Mouse (Mus musculus): Measurements from ENCODE around the gene Gdf11.

DNA sequence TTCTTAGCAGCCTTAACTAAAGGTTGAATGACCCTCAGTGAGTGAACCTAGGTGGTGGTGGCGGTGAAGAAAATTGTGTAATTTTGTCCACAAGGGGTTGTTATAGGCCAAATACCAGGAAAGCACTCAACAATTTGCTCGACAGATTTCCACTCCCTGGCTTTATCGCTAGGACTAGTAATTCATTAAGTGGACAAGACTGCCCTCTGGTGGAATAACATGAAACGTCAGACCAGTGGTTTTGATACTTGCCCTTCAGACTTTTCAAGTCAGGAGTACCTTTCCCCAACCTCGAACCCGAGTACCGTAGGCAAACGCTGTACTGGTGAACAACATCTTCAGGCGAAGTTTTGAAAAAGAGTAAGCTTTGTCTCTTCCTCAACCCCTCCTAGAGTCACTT is 3.9 kb upstream of the Gdf11 start:
- TF ChIP-seq POLR2A (IDR thresholded peaks at IDR 0.05; ENCODE audit: insufficient read depth, low read length) (no peak), CTCF (IDR thresholded peaks at IDR 0.05; ENCODE audit: low read depth, low read length) (peak; percentile 7)

All from ES-Bruce4 (cell line).